Mouse (Mus musculus) CH12.LX (cell line): ENCODE measurements around the gene Uqcrh. TPM values are rescaled to one million over a fixed set of nuclear protein-coding genes. Genes with fewer than 3 reads are reported as not detected.

ENCODE experiments used
- DNase-seq: peaks from one replicate; pipeline ENCODE4 v3.0.0-alpha.2; 2013; ENCODE audit errors: extremely low read depth
- H3K27ac ChIP-seq: 2 replicates; pipeline ENCODE4 v1.5.1; 2012; ENCODE audit warnings: low read depth, mild to moderate bottlenecking, control low read depth, moderate library complexity; ENCODE audit not compliant: insufficient read depth
- H3K27me3 ChIP-seq: replicated peaks from 2 replicates; pipeline ENCODE3; 2012; ENCODE audit warnings: inconsistent platforms
- H3K36me3 ChIP-seq, 2 experiments: replicated peaks in 1 of 2; 2 replicates each; pipeline versions ENCODE3 to v1.6.1; 2012; ENCODE audit warnings: inconsistent platforms in 1 of 2, low read length in 1 of 2, mild to moderate bottlenecking in 1 of 2, mixed read lengths in 1 of 2, moderate library complexity in 1 of 2; ENCODE audit not compliant: control insufficient read depth in 1 of 2, insufficient read depth in 1 of 2
- H3K4me1 ChIP-seq, 2 experiments: 2 replicates each; pipeline ENCODE4 v1.6.1; 2012; ENCODE audit warnings: inconsistent platforms in 1 of 2, moderate library complexity in 1 of 2; ENCODE audit not compliant: insufficient read depth in 2 of 2, control insufficient read depth in 1 of 2
- H3K4me2 ChIP-seq: 2 replicates; pipeline ENCODE4 v1.6.1; 2012; ENCODE audit warnings: low read depth, mild to moderate bottlenecking, control low read depth; ENCODE audit not compliant: poor library complexity, insufficient read depth, severe bottlenecking
- H3K4me3 ChIP-seq, 3 experiments: fragments of 150-350 bp in 1 of 3; sonication (generic) in 1 of 3; replicated peaks in 1 of 3; 2 replicates each; pipeline versions ENCODE3 to v1.5.1; 2011 to 2012; ENCODE audit warnings: low read depth in 2 of 3, low read length in 2 of 3, mild to moderate bottlenecking in 2 of 3, moderate library complexity in 2 of 3, control low read depth in 1 of 3, improper control_type of control experiment in 1 of 3, inconsistent platforms in 1 of 3, mixed read lengths in 1 of 3; ENCODE audit not compliant: poor library complexity in 1 of 3
- H3K79me2 ChIP-seq: replicated peaks from 2 replicates; pipeline ENCODE4 v1.6.1; 2012; ENCODE audit warnings: mild to moderate bottlenecking, moderate library complexity; ENCODE audit not compliant: control insufficient read depth, poor library complexity, insufficient read depth, severe bottlenecking; ENCODE audit errors: extremely low read depth
- H3K9ac ChIP-seq: 2 replicates; pipeline ENCODE4 v1.6.1; 2012; ENCODE audit warnings: low read depth, mild to moderate bottlenecking, control low read depth, moderate library complexity; ENCODE audit not compliant: insufficient read depth
- H3K9me3 ChIP-seq: replicated peaks from 2 replicates; pipeline ENCODE3; 2012; ENCODE audit warnings: low read length, inconsistent platforms, mixed read lengths
- BHLHE40 ChIP-seq: IDR thresholded peaks from 2 replicates; pipeline ENCODE4 v1.6.1; 2011; ENCODE audit warnings: mild to moderate bottlenecking, low read depth, low read length, improper control_type of control experiment
- CHD1 ChIP-seq: IDR thresholded peaks from 2 replicates; pipeline ENCODE4 v1.6.1; 2012; ENCODE audit warnings: low read depth, low read length, improper control_type of control experiment, inconsistent platforms
- CTCF ChIP-seq, 2 experiments: IDR thresholded peaks in 1 of 2; conservative IDR thresholded peaks in 1 of 2; 2 replicates each; pipeline ENCODE4 v1.5.1; 2011 to 2012; ENCODE audit warnings: low read depth in 2 of 2, low read length in 2 of 2, improper control_type of control experiment in 1 of 2, inconsistent platforms in 1 of 2, mild to moderate bottlenecking in 1 of 2, moderate library complexity in 1 of 2
- E2F4 ChIP-seq: IDR thresholded peaks from 2 replicates; pipeline ENCODE4 v1.6.1; 2011; ENCODE audit warnings: low read depth, low read length, improper control_type of control experiment; ENCODE audit not compliant: insufficient replicate concordance
- ELF1 ChIP-seq: IDR thresholded peaks from 2 replicates; pipeline ENCODE4 v1.6.1; 2014; ENCODE audit warnings: low read depth, mild to moderate bottlenecking, inconsistent platforms, low read length, improper control_type of control experiment
- EP300 ChIP-seq: IDR thresholded peaks from 2 replicates; pipeline ENCODE4 v1.6.1; 2011; ENCODE audit warnings: low read length, improper control_type of control experiment
- ETS1 ChIP-seq: conservative IDR thresholded peaks from 2 replicates; pipeline ENCODE4 v1.6.1; 2012; ENCODE audit warnings: low read depth, mild to moderate bottlenecking, inconsistent platforms, low read length, improper control_type of control experiment, moderate library complexity
- GABPA ChIP-seq: IDR thresholded peaks from 2 replicates; pipeline ENCODE4 v1.6.1; 2012; ENCODE audit warnings: low read depth, low read length, improper control_type of control experiment, inconsistent platforms; ENCODE audit not compliant: insufficient replicate concordance
- IRF4 ChIP-seq: IDR thresholded peaks from 2 replicates; pipeline ENCODE4 v1.6.1; 2014; ENCODE audit warnings: low read depth, mild to moderate bottlenecking, inconsistent platforms, low read length, improper control_type of control experiment
- JUN ChIP-seq: IDR thresholded peaks from 2 replicates; pipeline ENCODE4 v1.6.1; 2011; ENCODE audit warnings: low read depth, mild to moderate bottlenecking, low read length, improper control_type of control experiment, moderate library complexity; ENCODE audit not compliant: insufficient read depth
- KAT2A ChIP-seq: IDR thresholded peaks from 2 replicates; pipeline ENCODE4 v1.6.1; 2012; ENCODE audit warnings: low read length, improper control_type of control experiment, inconsistent platforms; ENCODE audit not compliant: insufficient replicate concordance
- MAX ChIP-seq: IDR thresholded peaks from 2 replicates; pipeline ENCODE4 v1.6.1; 2011; ENCODE audit warnings: low read length, improper control_type of control experiment
- MAZ ChIP-seq: IDR thresholded peaks from 2 replicates; pipeline ENCODE4 v1.6.1; 2012; ENCODE audit warnings: low read depth, mild to moderate bottlenecking, inconsistent platforms, low read length, improper control_type of control experiment, moderate library complexity
- MEF2A ChIP-seq: IDR thresholded peaks from 2 replicates; pipeline ENCODE4 v1.6.1; 2014; ENCODE audit warnings: low read depth, mild to moderate bottlenecking, inconsistent platforms, low read length, improper control_type of control experiment, borderline replicate concordance
- MXI1 ChIP-seq: IDR thresholded peaks from 2 replicates; pipeline ENCODE4 v1.6.1; 2011; ENCODE audit warnings: mild to moderate bottlenecking, low read depth, low read length, improper control_type of control experiment
- MYC ChIP-seq: IDR thresholded peaks from 2 replicates; pipeline ENCODE4 v1.6.1; 2011; ENCODE audit warnings: low read depth, mild to moderate bottlenecking, improper control_type of control experiment, low read length
- NELFE ChIP-seq: IDR thresholded peaks from 2 replicates; pipeline ENCODE4 v1.6.1; 2011; ENCODE audit warnings: low read depth, low read length, improper control_type of control experiment
- NRF1 ChIP-seq: IDR thresholded peaks from 2 replicates; pipeline ENCODE4 v1.6.1; 2014; ENCODE audit warnings: low read depth, mild to moderate bottlenecking, inconsistent platforms, low read length, improper control_type of control experiment, moderate library complexity
- POLR2A ChIP-seq: IDR thresholded peaks from 2 replicates; pipeline ENCODE4 v1.6.1; 2011; ENCODE audit warnings: low read depth, mild to moderate bottlenecking, improper control_type of control experiment, low read length
- POLR2AphosphoS2 ChIP-seq: IDR thresholded peaks from 2 replicates; pipeline ENCODE4 v1.6.1; 2011; ENCODE audit warnings: low read depth, low read length, improper control_type of control experiment
- RAD21 ChIP-seq: IDR thresholded peaks from 2 replicates; pipeline ENCODE4 v1.6.1; 2011; ENCODE audit warnings: low read depth, mild to moderate bottlenecking, low read length, improper control_type of control experiment, moderate library complexity
- RCOR1 ChIP-seq: conservative IDR thresholded peaks from 2 replicates; pipeline ENCODE4 v1.6.1; 2012; ENCODE audit warnings: low read depth, mild to moderate bottlenecking, inconsistent platforms, low read length, improper control_type of control experiment
- SIN3A ChIP-seq: IDR thresholded peaks from 2 replicates; pipeline ENCODE4 v1.6.1; 2012; ENCODE audit warnings: low read length, improper control_type of control experiment, inconsistent platforms
- SMC3 ChIP-seq: IDR thresholded peaks from 2 replicates; pipeline ENCODE4 v1.6.1; 2011; ENCODE audit warnings: low read depth, low read length, improper control_type of control experiment
- TBP ChIP-seq: conservative IDR thresholded peaks from 2 replicates; pipeline ENCODE4 v1.6.1; 2011; ENCODE audit warnings: low read depth, low read length, improper control_type of control experiment
- TCF12 ChIP-seq: IDR thresholded peaks from 2 replicates; pipeline ENCODE4 v1.6.1; 2014; ENCODE audit warnings: low read depth, mild to moderate bottlenecking, inconsistent platforms, low read length, improper control_type of control experiment
- UBTF ChIP-seq: IDR thresholded peaks from 2 replicates; pipeline ENCODE4 v1.6.1; 2012; ENCODE audit warnings: low read depth, mild to moderate bottlenecking, inconsistent platforms, low read length, improper control_type of control experiment, moderate library complexity
- USF1 ChIP-seq: IDR thresholded peaks from 2 replicates; pipeline ENCODE4 v1.6.1; 2014; ENCODE audit warnings: low read depth, mild to moderate bottlenecking, inconsistent platforms, low read length, improper control_type of control experiment
- USF2 ChIP-seq: conservative IDR thresholded peaks from 2 replicates; pipeline ENCODE4 v1.6.1; 2011; ENCODE audit warnings: low read depth, low read length, improper control_type of control experiment
- ZC3H11A ChIP-seq: IDR thresholded peaks from 2 replicates; pipeline ENCODE4 v1.6.1; 2012; ENCODE audit warnings: low read depth, mild to moderate bottlenecking, inconsistent platforms, low read length, improper control_type of control experiment
- ZMIZ1 ChIP-seq: IDR thresholded peaks from 2 replicates; pipeline ENCODE4 v1.6.1; 2012; ENCODE audit warnings: low read depth, mild to moderate bottlenecking, inconsistent platforms, low read length, improper control_type of control experiment
- ZNF384 ChIP-seq: IDR thresholded peaks from 2 replicates; pipeline ENCODE4 v1.6.1; 2012; ENCODE audit warnings: low read depth, low read length, improper control_type of control experiment, inconsistent platforms
- dilution Hi-C: fragments of 300-500 bp; cut with MboI; formaldehyde crosslinking; loops from 2 replicates; pipeline ENCODE4 v1.14.3; 2020; ENCODE audit warnings: low sequenced_read_pairs; ENCODE audit not compliant: extremely low pct_unique_long_range_greater_than_20kb, extremely low pct_ligation_motif_present
- in situ Hi-C: fragments of 300-500 bp; cut with MboI; formaldehyde crosslinking; loops from 3 replicates; pipeline ENCODE4 v1.14.3; 2019; ENCODE audit warnings: low sequenced_read_pairs, low pct_ligation_motif_present, low pct_unique_long_range_greater_than_20kb, mixed read lengths
- polyA plus RNA-seq: library from polyadenylated mRNA; unstranded; fragments of >175 nt; gene quantifications from 2 replicates; pipeline ENCODE4 v1.2.1, GENCODE M21; 2012; ENCODE audit warnings: low read depth; ENCODE audit not compliant: insufficient read length
- total RNA-seq, 2 experiments: library from RNA; depleted of rRNA; stranded (reverse); fragments of 300-350 nt in 1 of 2; fragments of >200 nt in 1 of 2; gene quantifications; 2 replicates each; pipeline ENCODE4 v1.2.3; 2012 to 2014

The Uqcrh gene
- total and polyA plus RNA-seq, 3 experiments: 264 to 717 (median 293) TPM

DNA sequence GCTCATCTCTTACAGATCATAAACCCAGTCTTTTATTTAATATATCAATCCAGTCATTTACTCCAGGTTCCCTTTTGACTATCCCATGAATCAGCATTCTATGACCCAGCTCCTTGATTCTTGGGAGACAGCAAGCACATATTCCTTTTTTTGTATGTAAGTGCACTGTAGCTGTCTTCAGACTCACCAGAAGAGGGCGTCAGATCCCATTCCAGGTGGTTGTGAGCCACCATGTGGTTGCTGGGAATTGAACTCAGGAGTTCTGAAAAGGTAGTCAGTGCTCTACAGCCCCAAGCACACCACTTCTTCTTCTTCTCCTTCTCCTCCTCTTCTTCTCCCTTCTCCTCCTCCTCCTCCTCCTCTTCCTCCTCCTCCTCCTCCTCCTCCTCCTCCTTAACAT lies 17.3 kb downstream of the Uqcrh start:
- dilution Hi-C loops: no loop called here
- Histone ChIP-seq H3K9me3 (no peaks in the 10 kb centered on the region), H3K27ac (no peak overlapping the region), H3K4me3 (no peak overlapping the region), H3K4me2 (no peak overlapping the region), H3K27me3 (no peaks in the 10 kb centered on the region), H3K36me3 (peaks cover 0 to 4% of the 10 kb centered on the region in 2 experiments), H3K79me2 (no peaks in the 10 kb centered on the region; the same call in 1 of the 2 replicates), H3K9ac (no peak overlapping the region), H3K4me1 (peaks cover 0 to 25% of the 10 kb centered on the region in 2 experiments; a peak in 2 of 4 replicates)
- no peak for TF ChIP-seq EP300
- peak in 1 of 2 experiments; percentile 45; a peak in 2 of 4 replicates for TF ChIP-seq CTCF (conservative IDR thresholded peaks at IDR 0.05 in 1 of 2, IDR thresholded peaks at IDR 0.05 in 1 of 2; ENCODE audit: low read depth in 2 of 2, low read length in 2 of 2)
- in situ Hi-C loops: no loop called here
- no peak for DNase-seq

DNA sequence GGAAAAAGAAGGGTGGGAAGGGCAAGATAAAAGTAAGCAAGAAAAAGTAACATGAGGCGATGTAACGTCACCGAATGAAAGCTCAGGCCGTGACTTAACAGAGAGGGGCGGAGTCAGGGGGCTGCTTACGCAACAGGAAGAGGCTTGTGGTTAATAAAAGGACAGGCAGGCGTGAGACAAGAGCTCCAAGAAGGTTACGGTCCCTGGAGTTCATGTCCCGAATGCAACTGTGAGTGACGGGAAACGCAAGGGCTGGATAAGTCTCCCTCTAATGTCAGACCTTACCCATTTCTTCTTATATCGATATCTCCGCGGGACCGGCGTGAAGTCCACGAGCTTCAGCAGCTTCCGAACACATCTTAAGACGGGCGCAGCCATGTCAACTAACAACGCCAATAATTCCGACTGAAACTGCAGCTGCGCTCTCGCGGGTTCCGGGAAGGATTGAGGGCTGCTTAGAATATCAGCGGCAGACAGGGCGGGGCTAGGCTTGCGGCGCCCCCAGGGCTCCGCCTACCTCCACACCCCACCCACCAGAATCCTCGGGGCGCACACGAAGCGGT lies 21.4 kb downstream of the Uqcrh start, which contains the start of gene Nsun4:
Gene Nsun4 (minus strand): TSS at position 478 of the 563 bp plus-strand sequence.
- dilution Hi-C loops: no loop called here
- TF ChIP-seq MAZ: peak; percentile 69
- peak; percentile 63 for TF ChIP-seq ETS1
- no peak for TF ChIP-seq UBTF
- peak; percentile 70; the same call in 1 of the 2 replicates for TF ChIP-seq MYC
- peak; percentile 57 for TF ChIP-seq MEF2A
- no peak for TF ChIP-seq RAD21
- peak; percentile 88 for TF ChIP-seq MXI1
- TF ChIP-seq BHLHE40: peak; percentile 67
- peak; percentile 68 for TF ChIP-seq NRF1
- TF ChIP-seq ELF1: peak; percentile 68
- TF ChIP-seq ZNF384: 0 out of 2 replicates have a peak, but pooled peaks have one; percentile 4
- no peak for TF ChIP-seq ZC3H11A
- 0 out of 2 replicates have a peak, but pooled peaks have one; percentile 46 for TF ChIP-seq KAT2A
- peak; percentile 97 for TF ChIP-seq TBP
- no peak for TF ChIP-seq E2F4
- TF ChIP-seq POLR2A: peak; percentile 99
- TF ChIP-seq USF1: no peak
- TF ChIP-seq CHD1: 0 out of 2 replicates have a peak, but pooled peaks have one; percentile 71
- peak; percentile 91 for TF ChIP-seq TCF12
- TF ChIP-seq RCOR1: 0 out of 2 replicates have a peak, but pooled peaks have one; percentile 59
- TF ChIP-seq POLR2AphosphoS2: peak; percentile 98
- peak; percentile 92 for TF ChIP-seq SIN3A
- TF ChIP-seq USF2: no peak
- peak; percentile 61; the same call in 1 of the 2 replicates for TF ChIP-seq MAX
- TF ChIP-seq SMC3: no peak
- no peak for TF ChIP-seq EP300
- peak; percentile 85 for TF ChIP-seq GABPA
- no peak for TF ChIP-seq JUN
- no peak; the same call in 1 of the 2 replicates for TF ChIP-seq IRF4
- TF ChIP-seq ZMIZ1: peak; percentile 96
- TF ChIP-seq NELFE: peak; percentile 99

More for the DNA sequence above, 21.4 kb downstream of the Uqcrh start, which contains the start of gene Nsun4:
- Histone ChIP-seq H3K27me3 (no peaks in the 10 kb centered on the region), H3K9me3 (no peaks in the 10 kb centered on the region), H3K9ac (peak within 1 kb of the TSS; percentile 93), H3K4me2 (peak within 1 kb of the TSS; percentile 92), H3K79me2 (no peaks in the 10 kb centered on the region; the same call in 1 of the 2 replicates), H3K36me3 (peaks cover 4 to 32% of the 10 kb centered on the region in 2 experiments), H3K27ac (peak within 1 kb of the TSS; percentile 94), H3K4me3 (peak within 1 kb of the TSS; percentile 67 to 78 (median 77)), H3K4me1 (peaks cover 3 to 40% of the 10 kb centered on the region in 2 experiments; a peak in 2 of 4 replicates)
- in situ Hi-C loops: no loop called here
- peak; percentile 96 for DNase-seq
